Mouse (Mus musculus) ZHBTc4 (cell line): ENCODE measurements at regions not wholly inside any gene's neighbourhood (a gene's known extent, or its start where the extent isn't known, plus 50 kb on each side); places are given as distances from the start of the nearest gene placed in this dataset.

ENCODE experiments used
- DNase-seq: peaks from one replicate; pipeline ENCODE4 v3.0.0-alpha.2; 2011; ENCODE audit warnings: low read depth, low spot score

GRCm38 (mm10) chr5:69464435-69464834 lies 78.0 kb downstream of the Yipf7 start:
- peak; percentile 55 for DNase-seq
